Mouse (Mus musculus) T-cell, adult 2 months (primary cell): ENCODE results near the gene Igsf3.
"Not testable (repeated sequence)": the region's sequence is repeated elsewhere in the genome, so short reads cannot be mapped to it uniquely, and the experiment has no call there.

Source experiments
- DNase-seq: peaks from one replicate; pipeline ENCODE4 v3.0.0; 2022; ENCODE audit warnings: low spot score

Gene Igsf3

DNA sequence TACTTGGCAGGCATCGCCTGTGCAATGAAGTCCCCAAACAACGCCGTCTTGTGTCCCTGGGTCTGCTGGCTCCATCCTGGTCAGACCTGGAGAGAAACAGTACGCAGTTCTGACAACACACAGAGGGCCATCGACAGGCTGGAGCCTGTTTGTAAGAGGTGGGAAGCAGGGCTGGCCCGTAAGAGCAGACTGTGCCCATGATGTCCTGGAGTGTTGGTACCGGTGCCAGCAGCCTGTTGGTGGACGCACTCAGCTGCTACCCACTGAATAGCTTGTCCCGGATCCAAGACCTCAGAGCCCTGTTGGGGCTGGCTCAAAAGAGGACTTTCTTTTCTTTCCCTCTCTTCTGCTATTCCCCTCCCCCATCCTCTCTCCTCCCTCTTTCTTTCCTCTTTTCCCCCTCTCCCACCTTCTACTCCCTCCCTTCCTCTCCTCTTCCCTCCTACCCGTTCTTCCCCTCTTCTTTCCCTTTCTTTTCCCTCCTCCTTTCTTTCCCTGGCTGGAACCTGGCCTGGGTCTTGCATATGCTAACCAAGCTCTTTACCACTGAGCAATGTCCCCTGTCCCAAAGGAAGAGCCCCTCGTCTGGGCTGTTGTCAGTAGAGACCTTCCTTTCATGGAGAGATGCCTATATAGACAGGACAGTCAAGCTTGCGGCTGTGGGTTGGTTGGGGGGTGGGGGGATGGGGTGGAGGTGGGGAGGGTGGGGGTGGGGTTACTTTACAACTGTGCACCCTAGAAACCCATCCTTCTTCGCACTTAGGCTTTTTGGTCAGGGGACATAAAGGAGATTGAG lies 27.9 kb downstream of the Igsf3 start:
- no peak for DNase-seq

DNA sequence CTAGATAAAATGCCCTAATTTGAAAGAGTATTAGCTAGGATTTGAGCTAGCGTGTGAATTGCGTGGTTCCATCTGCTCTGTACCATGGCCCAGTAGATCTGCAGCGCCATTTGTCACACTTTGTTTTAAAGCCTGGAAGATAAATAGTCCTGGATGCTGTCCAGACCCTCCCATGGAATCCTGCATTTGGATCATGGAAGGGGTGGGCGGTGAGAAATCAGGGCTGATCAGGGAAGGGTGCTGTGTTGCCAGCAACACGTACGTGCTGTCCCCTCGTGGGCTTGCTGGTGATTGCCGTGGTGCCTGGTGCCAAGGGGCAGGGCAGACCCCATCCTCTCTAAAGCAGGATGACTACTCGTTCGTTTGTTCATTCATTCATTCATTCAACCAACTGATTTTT lies 28.6 kb downstream of the Igsf3 start:
- no peak for DNase-seq

DNA sequence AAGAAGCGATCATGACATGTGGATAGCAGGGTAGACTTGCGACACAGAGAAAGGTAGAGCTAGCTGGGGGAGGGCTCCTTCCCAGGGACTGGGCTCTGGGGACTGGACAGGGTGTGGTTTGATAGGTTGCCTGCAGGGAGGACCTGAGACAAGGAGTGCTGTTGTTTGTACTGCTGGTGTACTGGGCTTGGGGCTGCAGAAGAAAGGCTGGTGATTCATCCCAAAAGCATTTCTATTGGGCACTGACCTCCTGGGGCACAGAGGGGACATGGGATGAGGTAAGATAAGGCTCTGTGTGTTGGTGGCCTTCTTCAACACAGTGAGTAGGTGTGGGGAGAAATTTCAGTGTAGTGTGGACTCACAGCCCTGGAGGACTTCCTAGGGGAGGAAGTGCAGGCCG lies 29.2 kb downstream of the Igsf3 start:
- no peak for DNase-seq

DNA sequence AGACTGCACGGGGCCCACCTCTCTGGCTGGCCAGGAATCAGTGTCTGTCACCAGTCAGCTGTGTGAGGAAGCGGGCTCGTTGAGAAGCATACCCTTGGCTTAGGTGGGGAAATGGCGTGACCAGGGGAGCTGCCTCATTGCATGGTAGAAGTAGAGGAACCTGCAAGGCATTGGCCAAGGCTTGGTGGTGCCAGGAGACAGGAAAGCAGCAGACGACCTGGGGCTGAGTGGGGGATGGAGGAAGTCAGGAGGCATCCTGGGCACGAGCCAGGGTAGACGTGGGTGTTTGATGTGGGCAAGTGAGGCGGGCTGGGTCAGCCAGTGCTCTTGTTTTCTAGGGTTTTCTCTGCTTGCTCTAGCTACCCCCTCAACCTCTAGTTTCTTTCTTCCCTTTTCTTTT lies 30.7 kb downstream of the Igsf3 start:
- DNase-seq: peak; percentile 79

DNA sequence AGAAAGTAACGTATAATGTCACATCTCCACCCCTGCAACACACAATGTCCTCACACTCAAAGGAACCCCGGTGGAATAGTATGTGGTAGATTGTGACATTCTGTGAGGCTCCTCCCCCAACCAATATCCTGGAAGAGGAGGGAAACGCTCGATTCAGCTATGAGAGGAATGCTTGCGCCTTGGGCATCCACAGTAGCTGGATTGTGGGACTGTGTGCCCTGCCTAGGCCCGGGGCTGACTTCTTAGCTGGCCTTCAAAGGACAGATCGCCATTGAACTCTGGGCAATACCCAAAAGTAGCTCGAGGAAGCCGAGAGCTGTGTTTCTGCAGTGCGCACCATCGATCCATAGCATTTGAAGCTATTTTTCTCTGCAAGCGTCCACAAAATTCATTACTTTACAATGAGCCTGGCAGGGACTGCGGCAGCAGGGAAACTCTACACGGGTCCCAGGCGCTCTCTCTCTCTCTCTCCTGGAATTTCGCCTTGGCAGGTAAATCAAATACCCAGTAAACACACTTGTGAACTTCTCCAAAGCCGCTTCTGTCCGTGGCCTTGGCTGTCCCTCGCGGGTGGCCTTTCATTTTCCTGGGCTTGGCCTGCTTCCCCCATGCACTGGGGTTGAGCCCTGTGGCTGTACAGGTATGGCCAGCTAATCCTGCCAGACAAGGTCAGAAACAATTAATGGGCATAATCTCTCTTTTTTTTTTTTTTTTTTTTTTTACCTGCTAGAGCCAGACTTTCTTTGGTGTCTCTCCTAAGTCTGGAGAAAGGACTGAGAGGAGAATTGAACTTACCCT lies 32.3 kb downstream of the Igsf3 start:
- no peak for DNase-seq

DNA sequence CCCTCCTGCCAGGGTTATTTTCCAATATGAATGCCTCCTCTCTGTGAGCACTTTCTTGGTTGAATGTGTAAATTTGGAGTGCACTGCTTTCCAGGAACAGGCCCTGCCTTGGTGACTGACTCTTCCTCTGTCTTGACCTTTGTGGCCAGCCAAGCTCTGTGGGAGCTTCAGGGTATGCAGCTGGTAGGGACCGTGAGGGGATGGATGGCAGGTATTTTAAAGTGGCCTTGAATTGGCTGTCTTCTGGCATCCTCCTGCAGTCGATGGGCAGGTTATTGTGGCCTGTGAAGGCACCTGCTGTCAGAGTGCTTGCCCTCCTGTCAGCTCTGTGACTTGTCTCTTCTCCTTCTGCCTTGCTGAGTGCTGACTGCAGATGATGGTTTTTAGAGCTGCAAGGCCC lies 33.3 kb downstream of the Igsf3 start:
- no peak for DNase-seq

DNA sequence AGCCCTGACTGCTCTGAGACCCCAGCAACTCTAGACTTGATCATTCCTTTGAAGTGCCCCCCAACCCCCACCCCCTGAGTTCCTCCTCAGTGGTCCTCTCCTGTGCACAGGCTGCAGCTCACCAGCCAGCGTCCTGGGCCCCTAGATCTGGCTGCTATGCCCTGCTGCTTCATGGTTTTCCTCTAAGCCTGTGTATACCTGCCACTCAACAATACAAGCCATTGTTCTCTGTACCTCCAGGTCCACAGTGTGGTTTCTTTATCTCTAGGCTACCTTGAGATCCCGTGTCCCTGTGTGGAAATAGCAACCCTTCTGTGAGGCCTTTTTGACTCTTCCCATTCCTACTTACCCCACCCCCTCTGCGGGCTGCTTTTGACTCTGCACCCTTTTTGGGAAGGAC lies 33.9 kb downstream of the Igsf3 start:
- DNase-seq: no peak

DNA sequence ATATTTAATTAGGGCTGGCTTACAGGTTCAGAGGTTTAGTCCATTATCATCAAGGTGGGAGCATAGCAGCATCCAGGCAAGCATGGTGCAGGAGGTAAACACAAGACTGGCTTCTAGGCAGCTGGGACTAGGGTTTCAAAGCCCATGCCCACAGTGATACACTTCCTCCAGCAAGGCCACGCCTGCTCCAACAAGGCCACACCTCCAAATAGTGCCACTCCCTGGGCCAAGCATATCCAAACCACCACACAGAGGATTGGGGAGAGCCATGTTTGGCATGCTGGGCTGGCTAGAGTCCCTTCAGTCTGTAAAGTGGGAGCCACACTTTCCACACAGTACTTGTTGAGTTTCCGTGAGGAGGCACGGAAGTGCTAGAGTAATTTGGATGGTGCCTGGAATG lies 34.7 kb downstream of the Igsf3 start:
- peak; percentile 22 for DNase-seq

DNA sequence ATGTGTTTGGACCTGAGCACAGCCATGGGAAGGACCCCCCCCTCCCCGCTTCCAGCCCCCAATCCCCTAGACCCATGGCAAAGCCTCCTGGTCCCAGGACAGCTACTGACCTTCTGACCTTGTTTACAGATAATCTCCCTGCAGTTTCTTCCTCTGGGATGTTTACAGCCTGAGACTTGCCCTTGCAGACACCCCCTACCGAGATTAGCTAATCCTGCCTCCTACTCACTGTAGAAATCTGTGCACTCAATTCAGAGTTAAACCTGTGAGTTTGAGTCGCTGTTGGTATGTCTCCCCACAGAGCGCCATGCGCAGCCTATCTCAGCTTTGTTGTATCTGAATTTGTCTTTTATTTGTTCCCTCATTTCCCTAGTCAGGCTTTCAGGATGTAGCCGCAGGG lies 35.2 kb downstream of the Igsf3 start:
- no peak for DNase-seq

DNA sequence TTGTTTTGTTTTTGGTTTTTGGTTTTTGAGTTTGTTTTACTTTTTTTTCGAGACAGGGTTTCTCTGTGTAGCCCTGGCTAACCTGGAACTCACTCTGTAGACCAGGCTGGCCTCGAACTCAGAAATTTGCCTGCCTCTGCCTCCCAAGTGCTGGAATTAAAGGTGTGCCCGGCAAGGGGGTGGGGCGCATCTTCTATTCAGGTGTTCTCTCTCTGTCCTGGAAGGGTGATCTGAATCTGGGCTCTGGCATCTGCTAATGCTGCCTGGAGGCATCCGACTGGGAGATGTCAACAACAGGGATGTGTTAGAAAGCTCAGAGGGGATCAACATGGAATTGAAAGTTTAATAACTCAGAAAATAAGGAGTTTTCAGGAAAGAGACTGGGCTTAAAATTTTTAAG lies 36.1 kb downstream of the Igsf3 start:
- not testable (repeated sequence) for DNase-seq

DNA sequence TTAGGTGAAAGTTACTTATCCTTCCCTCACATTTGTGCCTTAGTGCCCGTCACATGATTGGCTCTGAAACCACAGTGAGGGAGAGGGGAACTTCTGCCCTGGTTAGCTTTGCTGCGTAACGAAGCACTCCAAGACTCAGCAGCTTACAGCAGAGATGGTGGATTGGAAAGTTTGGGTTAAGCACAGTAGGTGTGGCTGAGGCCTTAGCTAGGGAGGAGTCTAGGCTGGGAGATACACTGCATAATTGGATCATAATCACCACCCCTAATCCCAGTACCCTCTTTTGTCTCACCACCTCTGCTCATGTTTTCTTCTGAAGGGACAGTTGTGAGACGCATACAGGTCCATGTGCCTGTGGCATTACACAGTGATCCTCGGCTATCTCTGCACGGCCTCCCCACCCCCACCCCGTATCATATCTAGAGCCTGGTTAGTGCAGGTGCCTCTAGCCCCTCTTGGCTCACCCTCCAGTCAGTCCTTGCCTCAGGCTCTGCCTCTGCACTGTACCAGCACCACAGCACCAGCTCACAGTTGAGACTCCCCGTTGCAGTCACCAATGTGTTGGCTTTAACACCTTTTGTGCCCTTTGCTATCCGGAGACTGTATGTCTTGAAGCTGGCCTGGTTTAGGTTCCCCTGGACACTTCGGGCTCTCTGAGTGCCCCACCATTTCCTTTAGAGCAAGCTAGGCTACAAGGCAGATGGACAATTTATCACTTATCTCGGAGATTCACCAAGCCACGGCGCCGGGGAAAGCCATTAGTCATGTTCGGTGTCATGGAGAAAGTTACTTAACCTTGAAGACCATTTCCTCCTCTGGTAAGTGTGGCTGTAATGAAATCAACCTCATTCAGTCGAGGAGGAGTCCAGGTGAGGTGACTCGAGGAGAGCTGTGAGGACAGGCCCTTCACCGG lies 42.1 kb downstream of the Igsf3 start:
- DNase-seq: no peak

DNA sequence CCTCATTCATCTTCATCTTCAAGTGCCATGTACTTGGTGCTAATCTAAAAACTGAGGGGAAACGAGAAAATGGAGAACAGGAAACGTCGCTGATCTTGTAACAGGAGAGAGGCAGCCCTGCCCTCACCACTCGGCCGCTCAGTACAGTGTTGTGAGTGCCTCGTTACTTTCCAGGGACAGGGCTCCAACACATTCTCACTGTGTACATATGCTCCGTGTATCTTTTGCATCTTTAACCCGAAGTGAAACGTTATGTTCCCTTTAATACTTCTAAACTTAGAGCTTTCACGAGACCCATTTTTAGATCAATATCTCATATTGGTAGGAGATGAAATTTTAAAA lies 42.7 kb downstream of the Igsf3 start:
- DNase-seq: no peak

DNA sequence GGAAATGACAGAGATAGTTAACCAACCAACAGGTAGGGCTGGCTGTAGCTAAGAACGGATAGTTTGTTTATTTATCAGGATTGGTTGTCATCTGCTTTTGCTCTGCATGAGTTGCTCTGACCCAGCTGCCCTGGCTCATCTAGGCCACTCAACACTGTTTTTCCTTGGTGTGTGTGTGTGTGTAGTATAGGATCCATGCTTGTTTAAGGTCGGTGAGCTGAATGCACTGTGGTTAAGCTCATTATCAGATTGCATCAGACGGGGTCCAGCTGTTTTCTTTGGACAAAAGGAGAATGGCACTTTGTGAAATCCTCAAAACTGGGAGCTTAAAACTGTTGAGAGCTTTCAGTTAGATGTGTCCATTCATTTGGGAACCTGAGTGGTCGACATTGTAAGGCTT lies 46.3 kb downstream of the Igsf3 start:
- DNase-seq: no peak

DNA sequence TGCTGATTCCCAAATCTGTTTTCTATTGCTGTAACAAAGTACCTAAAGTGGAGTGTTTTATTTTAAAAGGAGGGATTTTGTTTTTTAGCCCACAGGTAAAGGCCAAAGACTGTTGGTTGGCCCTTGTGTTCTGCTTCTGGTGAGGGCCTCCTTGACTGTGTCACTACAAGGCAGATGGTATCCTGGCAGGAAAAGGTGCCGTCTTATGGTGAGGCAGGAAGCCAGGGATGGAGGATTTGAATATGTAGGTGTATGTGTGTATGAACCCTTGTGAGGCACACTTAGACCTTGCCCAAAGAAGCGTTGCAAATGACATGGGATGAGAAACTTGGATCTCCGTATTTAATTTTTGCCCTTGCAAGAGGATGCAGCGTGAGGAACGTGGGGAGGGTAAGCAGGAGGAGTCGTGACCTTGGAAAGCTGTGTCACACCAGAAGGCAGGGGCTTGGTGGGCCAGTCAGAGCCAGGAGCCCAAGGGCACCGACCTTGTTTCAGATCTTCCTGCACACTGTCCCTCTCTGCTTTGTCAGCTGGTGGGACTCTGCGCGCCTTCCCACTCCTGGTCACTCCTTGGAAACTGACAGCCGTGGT lies 47.5 kb downstream of the Igsf3 start:
- DNase-seq: no peak

DNA sequence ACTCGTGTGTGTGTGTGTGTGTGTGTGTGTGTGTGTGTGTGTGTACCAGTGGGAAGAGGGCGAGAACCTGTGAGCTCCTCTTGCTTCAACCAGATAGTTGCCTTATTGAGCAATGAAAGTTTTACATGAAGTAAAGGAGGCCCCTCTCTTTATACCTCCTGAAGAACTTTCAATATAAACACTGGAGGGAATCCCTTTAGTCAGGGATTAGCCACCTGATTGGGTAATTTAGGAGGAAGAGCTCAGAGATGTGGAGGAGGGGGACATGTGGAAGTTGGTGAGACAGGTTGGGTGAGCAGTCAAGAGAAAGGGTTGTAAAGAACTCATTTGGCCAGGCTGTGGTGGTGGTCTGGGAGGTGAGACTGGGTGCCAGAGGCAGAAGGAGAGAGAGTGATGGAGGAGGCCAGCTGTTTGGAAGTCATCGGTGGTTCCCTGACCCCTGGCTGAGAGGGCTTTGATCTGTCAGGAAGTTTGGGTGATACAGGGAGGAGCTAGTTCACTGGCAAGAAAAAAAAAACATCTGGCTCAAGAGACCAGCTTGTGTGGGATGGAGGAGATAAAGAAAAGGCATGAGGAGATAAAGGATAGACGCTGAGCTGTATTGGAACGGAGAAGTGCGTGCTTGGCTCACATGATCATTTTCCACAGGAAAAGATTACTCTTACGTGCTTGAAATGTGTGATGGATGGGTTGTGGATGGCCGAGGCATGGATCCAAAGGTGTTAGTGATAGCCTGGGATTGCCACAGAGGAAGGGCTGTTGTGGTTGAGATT lies 53.3 kb downstream of the Igsf3 start:
- DNase-seq: no peak

DNA sequence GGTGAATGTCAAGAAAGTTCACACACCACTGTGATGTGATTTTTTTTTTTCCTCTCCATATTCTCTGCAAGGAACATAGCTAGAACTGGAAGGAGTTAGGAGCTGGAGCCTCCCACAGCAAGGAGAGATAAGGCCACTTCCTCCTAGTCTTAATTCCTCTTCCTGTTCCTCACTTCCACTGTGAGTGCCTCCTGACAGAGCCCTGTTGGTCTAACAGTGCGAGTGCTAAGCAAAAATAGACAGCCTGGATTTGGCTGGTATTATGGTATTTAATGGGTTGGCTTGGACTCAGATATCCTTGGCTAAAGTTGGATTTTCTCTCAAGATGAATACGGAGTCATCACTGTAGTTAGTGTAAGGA lies 53.9 kb downstream of the Igsf3 start:
- no peak for DNase-seq

DNA sequence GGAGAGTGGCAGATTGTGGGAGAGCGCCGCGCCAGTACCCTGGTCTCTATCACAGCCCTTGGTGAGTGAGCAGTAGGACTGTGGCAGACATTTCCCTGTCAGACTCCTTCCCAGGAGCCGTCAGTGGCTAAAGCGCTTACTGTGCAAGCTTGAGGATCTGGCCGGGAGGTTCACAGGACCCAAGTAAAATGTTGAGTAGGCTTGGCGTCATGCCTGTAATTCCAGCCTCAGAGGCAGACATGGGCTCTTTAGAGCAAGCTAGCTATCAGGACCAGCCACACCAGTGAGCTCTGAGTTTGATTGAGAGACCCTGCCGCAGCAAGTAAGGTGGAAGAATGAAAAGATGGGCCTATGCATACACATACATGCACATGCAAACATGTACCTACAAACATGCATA lies 58.8 kb downstream of the Igsf3 start:
- DNase-seq: no peak

DNA sequence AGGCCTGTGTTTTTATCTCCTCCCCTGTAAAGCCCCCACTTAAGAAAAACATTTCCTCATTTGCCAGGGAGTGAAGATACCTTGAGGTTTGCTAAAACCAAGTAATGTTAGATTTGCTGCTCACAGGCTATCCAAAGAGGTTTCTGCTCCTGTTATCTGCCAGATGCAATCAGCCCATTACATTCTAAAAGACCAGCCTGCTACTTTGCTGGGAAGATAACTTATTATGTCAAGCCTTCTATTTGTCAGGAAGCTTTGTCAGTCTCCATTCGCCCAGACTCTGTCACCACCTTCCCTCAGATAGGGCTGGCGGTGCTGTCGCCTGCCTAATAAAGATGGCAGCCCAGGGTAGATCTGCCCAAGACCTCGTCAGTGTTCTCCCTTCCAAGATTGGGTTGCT lies 59.6 kb downstream of the Igsf3 start:
- no peak for DNase-seq

DNA sequence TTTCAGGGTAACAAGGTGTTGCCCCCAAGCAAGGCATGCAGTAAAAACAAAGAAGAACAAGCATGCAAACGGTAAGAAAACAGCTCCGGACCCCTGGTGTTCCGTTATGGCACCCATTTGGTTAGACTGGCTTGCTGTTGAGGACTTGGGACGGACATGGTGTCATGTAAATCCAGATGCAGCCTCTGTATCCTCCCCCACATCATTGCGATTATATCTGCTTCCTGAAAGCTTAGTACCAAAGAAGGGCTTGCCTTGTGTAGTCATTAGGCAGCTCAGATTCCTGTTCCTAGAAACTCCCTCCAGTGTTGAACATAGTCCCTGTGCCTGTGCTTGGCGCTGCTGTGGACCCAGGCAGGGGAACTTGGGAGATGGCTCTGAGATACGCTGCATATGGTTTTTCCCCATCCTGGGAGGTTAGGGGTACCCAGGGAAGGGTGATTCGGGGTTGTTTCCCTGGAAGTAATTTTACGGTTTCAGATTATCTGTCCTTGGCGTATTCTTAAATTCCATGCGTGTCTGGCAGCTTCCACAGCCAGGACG lies 60.2 kb downstream of the Igsf3 start:
- DNase-seq: no peak

DNA sequence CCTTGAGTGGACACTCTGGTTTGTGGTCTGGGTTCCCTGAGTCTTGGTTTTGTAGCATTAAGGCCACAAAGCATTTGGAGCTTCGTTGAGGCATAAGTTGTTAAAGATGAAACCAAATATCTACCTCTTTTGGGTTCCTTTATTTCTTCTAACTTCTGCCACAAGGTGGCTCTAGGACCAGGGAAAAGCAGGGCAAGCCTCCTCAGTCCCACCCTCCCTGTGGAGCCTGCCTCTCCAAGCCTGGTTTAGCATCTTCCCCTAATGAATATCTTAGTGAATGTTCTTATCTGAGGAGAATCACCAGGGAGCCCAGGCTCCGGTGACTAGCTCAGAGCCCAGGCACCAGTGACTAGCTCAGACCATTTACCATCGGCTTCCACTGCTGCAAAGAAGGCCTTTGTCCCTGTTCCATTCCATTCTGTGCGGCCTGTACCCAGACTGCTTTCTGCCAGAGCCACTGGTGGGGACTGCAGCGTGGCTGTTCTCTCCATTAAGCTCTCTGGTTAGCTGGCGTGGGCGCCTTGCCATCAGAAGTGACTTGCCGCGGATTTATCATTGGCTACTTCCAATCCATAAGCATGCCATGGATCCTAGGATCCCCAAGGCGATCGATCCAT lies 66.5 kb downstream of the Igsf3 start:
- no peak for DNase-seq

DNA sequence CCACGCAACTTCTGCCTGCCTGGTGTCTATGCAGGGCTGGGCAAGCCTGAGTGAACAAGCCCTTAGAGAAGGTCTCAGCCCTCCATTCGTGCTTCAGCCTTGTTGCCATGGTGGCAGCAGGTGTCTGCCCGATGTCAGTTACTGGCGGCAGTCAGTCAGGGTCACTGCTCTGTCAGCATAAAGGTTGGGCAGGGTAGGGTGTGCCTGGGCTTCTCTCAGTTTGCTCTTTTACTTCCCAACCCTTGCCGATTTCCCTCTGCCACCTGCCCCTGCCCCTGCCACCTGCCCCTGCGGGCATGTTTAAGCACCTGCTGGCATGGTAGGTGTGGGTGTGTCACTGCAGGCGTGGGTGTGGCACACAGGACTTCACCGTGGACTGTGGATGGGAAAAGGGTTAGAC lies 67.6 kb downstream of the Igsf3 start:
- DNase-seq: no peak
